Mouse (Mus musculus): ENCODE results near the gene Gramd1b. TPM values are rescaled to one million over a fixed set of nuclear protein-coding genes. Genes with fewer than 3 reads are reported as not detected.
A peak's percentile ranks its signal among the peaks of the same experiment; 100 is the strongest.

Gramd1b gene
- total RNA-seq, 2 experiments from 2014 or later, result 15.9 to 30.2 TPM

- intact Hi-C loops (cut with DNase I; ENCODE audit: low total_unique reads), result no loop called here
- DNase-seq, result no peak
Measured at GRCm38 (mm10) chr9:40438731-40439526, 92.3 kb downstream of the Gramd1b start.

- intact Hi-C loops (cut with DNase I; ENCODE audit: low total_unique reads), result no loop called here
- no peak for DNase-seq
Measured at GRCm38 (mm10) chr9:40437891-40438290, 93.3 kb downstream of the Gramd1b start.

GRCm38 (mm10) chr9:40433286-40433685, 97.9 kb downstream of the Gramd1b start:
- no peak for DNase-seq
- intact Hi-C loops (cut with DNase I; ENCODE audit: low total_unique reads), result no loop called here

- intact Hi-C loops (cut with DNase I; ENCODE audit: low total_unique reads), result no loop called here
- no peak for DNase-seq
Measured at GRCm38 (mm10) chr9:40430969-40431368, 100.2 kb downstream of the Gramd1b start.

GRCm38 (mm10) chr9:40427663-40428062, 103.5 kb downstream of the Gramd1b start:
- intact Hi-C loops (cut with DNase I; ENCODE audit: low total_unique reads), result loop anchor here (5.0 kb wide), 1 partner anchor 35 kb away; no protein-coding TSS in a partner anchor
- DNase-seq, result no peak

GRCm38 (mm10) chr9:40426282-40426964, 104.8 kb downstream of the Gramd1b start:
- intact Hi-C loops (cut with DNase I; ENCODE audit: low total_unique reads), result loop anchor here (5.0 kb wide), 1 partner anchor 36 kb away; no protein-coding TSS in a partner anchor
- DNase-seq, result no peak

- no peak for DNase-seq
Measured at GRCm38 (mm10) chr9:40424874-40425273, 106.3 kb downstream of the Gramd1b start.

GRCm38 (mm10) chr9:40423427-40423867, 107.7 kb downstream of the Gramd1b start:
- no peak for DNase-seq
- intact Hi-C loops (cut with DNase I; ENCODE audit: low total_unique reads), result no loop called here

More at GRCm38 (mm10) chr9:40424874-40425273, 106.3 kb downstream of the Gramd1b start:
- intact Hi-C loops (cut with DNase I; ENCODE audit: low total_unique reads), result loop anchor here (5.0 kb wide), 1 partner anchor 37 kb away; no protein-coding TSS in a partner anchor

- no peak for DNase-seq
- intact Hi-C loops (cut with DNase I; ENCODE audit: low total_unique reads), result no loop called here
Measured at GRCm38 (mm10) chr9:40422368-40423057, 108.7 kb downstream of the Gramd1b start.

GRCm38 (mm10) chr9:40420652-40421335, 110.4 kb downstream of the Gramd1b start:
- peak; percentile 44 for DNase-seq
- intact Hi-C loops (cut with DNase I; ENCODE audit: low total_unique reads), result no loop called here

GRCm38 (mm10) chr9:40418803-40419202, 112.4 kb downstream of the Gramd1b start:
- DNase-seq, result no peak
- intact Hi-C loops (cut with DNase I; ENCODE audit: low total_unique reads), result loop anchor here (5.0 kb wide), 1 partner anchor 58 kb away; no protein-coding TSS in a partner anchor

- DNase-seq, result no peak
- intact Hi-C loops (cut with DNase I; ENCODE audit: low total_unique reads), result loop anchor here (5.0 kb wide), 1 partner anchor 61 kb away; no protein-coding TSS in a partner anchor
Measured at GRCm38 (mm10) chr9:40416150-40416549, 115.0 kb downstream of the Gramd1b start.

GRCm38 (mm10) chr9:40414904-40415766, 116.0 kb downstream of the Gramd1b start:
- intact Hi-C loops (cut with DNase I; ENCODE audit: low total_unique reads), result loop anchor here (5.0 kb wide), 2 partner anchors 62 to 172 kb away; no protein-coding TSS in a partner anchor
- DNase-seq, result no peak

GRCm38 (mm10) chr9:40414498-40414903, 116.7 kb downstream of the Gramd1b start:
- DNase-seq, result peak; percentile 80
- intact Hi-C loops (cut with DNase I; ENCODE audit: low total_unique reads), result loop anchor here (5.0 kb wide), 1 partner anchor 173 kb away; no protein-coding TSS in a partner anchor

- intact Hi-C loops (cut with DNase I; ENCODE audit: low total_unique reads), result loop anchor here (5.0 kb wide), 1 partner anchor 174 kb away; no protein-coding TSS in a partner anchor
- no peak for DNase-seq
Measured at GRCm38 (mm10) chr9:40413601-40414000, 117.6 kb downstream of the Gramd1b start.

GRCm38 (mm10) chr9:40412931-40413330, 118.3 kb downstream of the Gramd1b start:
- intact Hi-C loops (cut with DNase I; ENCODE audit: low total_unique reads), result loop anchor here (5.0 kb wide), 1 partner anchor 174 kb away; no protein-coding TSS in a partner anchor
- no peak for DNase-seq

- DNase-seq, result no peak
- intact Hi-C loops (cut with DNase I; ENCODE audit: low total_unique reads), result loop anchor here (5.0 kb wide), 1 partner anchor 175 kb away; no protein-coding TSS in a partner anchor
Measured at GRCm38 (mm10) chr9:40412246-40412645, 118.9 kb downstream of the Gramd1b start.

GRCm38 (mm10) chr9:40410895-40411294, 120.3 kb downstream of the Gramd1b start:
- intact Hi-C loops (cut with DNase I; ENCODE audit: low total_unique reads), result loop anchor here (5.0 kb wide), 1 partner anchor 176 kb away; no protein-coding TSS in a partner anchor
- DNase-seq, result no peak

All from gastrocnemius, postnatal 14 days (tissue).